Mouse (Mus musculus): ENCODE measurements around the gene Chd6.

DNA sequence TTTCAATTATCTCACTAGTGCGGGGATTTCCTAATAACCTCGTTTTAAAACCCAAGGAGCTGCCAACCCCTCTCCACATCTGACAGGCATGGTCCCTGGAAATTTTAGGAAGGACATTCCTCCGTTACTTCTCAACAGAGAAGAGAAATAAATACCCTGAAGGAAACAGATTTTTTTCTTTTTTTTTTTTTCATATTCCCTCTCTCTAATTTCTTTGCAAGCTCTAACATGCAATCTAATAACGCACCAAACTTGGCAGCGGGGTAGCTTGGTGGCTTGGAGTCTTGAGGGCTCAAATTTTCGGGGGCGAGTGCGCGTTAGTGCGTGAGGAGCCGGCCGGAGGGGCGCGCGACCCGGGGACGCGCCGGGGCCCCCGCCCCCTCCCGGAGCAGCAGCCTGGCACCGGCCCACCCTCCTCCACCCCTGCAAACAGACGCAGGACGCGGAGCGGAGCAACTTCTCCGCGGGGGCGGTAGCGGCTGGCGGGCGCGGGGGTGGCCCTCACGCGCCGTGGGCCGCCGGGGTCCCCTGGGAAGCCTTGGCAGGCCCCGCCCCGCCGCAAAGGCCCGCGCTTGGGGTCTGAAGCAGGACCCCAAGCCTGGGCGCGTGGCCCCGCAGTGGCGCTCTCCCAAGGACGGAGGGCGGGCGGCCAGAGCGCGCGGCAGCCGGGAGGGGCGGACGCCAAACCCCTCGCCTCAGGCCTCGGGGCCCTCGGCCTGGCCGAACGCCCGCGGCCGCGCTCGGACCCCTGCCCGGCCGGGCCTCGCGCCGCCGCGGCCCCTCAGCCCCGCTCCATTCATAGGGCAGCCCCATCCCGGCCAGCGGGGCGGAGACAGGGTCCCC is 569 bp downstream of the Chd6 start:
- no peak for TF ChIP-seq CTCF (IDR thresholded peaks at IDR 0.05; ENCODE audit: low read depth)
- no peak for TF ChIP-seq EP300 (optimal IDR thresholded peaks at IDR 0.05)
